Mouse (Mus musculus) adrenal gland, postnatal 10 days (tissue): ENCODE measurements around the gene Atp2b1. TPM values are rescaled to one million over a fixed set of nuclear protein-coding genes. Genes with fewer than 3 reads are reported as not detected.

Experiments used
- DNase-seq: peaks from one replicate; pipeline ENCODE4 v3.0.0; 2021; ENCODE audit warnings: mixed read lengths
- total RNA-seq, 2 experiments: library from RNA; stranded (reverse); gene quantifications; 2 replicates each; pipeline ENCODE4 v1.2.3; 2021

Gene Atp2b1
- total RNA-seq, 2 experiments from 2014 or later: 53.1 to 57.7 TPM

DNA sequence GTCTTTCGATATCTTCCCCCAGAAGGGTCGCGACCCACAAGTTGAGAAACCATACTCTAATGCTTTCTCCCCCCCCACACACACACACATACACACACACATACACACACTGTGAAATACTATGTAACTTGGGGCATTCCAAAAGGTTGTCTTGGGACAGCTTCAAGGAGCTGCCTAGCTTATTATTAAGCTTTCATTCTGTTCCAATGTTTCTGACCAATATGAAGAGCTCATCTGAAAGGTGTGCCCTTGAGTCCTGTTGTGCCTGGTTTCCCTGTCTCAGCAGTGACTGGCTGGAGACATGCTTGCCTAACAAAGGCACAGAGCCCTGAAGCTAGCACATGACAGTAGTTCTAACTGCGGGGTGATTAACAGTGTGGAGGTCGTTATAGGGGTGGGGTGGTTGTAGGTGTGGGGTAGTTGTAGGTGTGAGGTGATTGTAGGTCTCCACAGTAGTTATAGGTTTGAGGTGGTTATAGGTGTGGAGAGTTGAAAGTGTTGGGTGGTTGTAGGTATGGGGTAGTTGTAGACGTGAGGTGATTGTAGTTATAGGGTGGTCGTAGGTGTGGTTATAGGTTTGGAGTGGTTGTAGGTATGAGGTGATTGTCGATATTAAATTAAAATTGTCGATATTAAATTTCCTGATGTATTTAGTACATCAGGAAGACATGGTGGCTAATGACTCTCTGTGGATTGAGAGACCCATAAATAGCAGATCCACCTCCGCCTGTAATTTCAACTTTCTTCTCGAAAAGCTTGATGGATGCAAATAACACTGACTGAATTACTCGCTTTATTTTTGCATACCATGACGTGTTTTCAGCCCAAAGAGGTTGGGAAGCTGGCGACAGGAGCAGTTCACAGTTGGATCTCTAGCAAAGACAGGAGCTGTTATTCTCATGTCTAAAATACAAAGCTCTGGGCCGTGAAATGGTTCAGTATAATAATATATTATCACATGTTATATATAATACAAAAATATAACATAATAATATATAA, 119.9 kb downstream of the Atp2b1 start:
- DNase-seq: no peak

DNA sequence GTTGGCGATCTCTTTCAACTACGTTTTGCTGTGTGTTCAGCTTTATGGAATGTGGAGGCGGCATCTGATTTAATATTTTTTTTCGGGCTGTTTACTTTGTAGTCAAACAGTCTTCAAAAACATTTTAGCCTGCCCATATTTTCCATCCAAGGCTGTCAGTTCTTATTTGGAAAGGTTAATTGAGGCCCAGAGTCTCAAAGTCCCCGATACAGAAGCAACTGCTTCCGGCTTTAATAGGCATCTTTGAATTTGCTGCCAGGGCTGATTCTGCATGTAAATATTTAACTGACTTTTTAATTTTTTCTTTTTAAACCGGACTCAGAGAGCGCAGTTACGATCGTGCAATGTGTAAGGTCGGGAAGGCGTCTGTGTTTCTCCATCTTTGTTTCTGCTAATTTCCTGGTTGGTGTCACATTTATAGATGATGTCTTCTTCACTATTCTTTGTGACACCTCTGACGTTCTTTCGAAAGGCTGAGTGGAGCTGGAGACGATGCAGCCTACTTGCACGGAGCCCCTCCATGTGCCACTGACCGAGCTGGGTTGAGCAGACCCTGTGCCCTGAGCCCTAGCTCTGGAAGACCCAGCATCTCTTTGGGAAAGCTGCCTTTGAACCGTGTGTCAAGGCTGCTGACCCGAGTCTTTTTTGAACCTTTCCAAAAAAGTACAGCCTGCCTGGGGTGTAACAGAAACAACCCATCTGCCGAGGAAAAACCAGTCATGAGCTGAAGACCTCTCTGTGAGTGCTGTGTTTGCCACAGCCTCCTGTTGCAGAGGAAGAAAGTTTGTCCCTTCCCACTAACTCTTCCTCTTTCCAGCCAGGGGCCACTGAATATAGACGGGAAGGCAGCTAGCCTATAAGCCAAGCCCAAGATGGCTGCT, 123.2 kb downstream of the Atp2b1 start:
- DNase-seq: no peak

DNA sequence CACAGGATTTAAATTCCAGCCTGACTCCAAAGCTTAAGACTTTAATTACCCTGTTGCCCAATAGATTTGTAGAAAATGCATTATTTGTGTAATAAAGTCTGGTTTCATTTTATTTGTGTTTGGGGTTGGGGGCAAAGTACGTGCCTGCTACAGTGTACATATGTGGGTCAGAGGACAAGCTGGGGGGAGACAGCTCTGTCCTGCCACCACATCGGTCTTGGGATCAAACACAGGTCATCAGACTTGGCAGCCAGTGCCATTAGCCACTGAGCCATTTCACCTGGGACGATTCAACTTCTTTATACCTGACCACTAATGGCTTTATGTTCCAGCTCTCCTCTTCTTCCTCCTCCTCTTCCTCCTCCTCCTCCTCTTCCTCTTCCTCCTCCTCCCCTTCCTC, 124.7 kb downstream of the Atp2b1 start:
- no peak for DNase-seq

DNA sequence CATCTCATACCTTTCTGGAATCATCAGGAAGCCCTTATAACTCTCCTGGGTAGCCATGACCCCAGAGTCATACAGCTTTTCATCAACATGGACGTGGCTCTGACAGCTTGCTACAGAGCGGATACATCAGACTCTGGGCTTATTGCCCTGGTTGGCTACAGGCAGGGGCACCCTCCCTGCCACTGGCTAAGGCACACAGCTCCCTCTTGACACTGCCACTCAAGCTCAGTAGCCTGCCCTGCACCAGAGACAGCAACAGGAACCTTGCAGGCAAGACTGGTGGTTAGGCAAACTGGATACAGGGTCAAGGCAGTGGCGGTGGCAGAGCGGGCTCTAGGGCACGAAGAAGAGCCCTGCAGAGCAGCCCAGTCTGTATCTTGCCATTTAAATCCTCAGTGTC, 126.0 kb downstream of the Atp2b1 start:
- no peak for DNase-seq

DNA sequence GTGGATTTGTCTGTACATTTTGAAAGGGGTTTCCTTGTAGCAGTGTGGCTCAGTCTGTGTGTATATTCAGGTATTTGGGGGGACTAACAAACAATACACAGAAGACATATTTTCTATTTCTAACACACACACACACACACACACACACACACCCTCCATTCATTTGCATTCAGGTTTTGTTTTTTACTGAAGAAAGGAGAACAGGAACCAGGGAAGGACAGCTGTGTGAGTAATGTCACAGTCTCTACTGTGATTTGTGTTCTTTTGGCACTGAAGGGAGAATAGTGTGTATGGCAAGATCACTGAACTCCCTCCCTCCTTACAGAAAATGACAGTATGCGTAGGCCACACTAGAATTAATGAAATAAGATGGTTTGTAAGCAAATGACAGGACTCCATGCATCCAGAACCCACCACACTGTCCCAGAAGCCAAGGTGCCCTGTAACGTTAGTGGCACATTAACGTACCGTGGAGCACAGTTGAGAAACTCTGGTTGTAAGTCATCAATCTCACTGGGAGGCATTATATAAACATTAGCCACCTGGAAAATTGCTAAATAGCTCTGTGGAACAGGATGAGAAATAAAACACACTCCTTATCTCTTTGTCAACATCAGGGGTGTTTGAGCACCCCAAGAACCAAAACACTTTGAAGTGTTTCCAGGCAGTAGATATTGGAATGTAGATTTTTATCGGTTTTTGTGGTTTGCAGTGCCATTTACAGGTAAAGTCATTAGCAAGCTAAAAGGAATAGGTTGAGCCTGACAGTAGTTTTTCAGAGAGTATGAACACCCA, 132.7 kb downstream of the Atp2b1 start:
- no peak for DNase-seq

DNA sequence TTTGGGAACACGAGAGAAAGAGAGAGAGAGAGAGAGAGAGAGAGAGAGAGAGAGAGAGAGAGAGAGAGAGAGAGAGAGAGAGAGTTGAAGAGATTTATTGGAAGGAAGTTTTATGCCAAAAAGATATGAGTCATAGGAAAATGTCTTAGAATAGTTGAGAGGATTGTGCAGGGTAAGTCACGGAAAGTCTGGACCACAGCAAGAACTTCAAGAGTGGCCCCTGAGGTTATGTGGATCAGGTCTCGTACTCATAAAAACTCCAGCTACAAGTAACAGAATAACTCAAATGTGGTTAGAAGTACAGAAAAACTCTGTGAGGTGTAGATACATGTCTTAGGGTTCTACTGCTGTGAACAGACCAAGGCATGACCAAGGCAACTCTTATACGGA, 133.3 kb downstream of the Atp2b1 start:
- no peak for DNase-seq

DNA sequence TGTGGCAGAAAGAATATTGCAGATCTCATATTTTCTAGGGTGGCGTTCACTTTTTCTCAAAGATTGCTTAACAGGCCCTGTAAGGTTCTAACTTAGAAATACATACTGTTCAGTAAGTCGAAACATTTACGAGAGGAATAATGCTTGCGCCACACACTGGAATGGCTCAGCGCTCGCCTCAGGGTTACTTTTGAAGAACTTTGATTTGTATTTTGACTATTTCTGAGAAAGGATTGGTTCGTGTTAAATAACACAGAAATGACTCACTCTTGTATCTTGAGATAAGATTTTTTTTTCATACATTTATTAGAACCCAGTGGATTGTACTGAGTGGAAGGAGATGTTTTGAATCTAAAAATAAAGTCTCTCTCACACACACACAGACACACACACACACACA, 135.9 kb downstream of the Atp2b1 start:
- DNase-seq: no peak

DNA sequence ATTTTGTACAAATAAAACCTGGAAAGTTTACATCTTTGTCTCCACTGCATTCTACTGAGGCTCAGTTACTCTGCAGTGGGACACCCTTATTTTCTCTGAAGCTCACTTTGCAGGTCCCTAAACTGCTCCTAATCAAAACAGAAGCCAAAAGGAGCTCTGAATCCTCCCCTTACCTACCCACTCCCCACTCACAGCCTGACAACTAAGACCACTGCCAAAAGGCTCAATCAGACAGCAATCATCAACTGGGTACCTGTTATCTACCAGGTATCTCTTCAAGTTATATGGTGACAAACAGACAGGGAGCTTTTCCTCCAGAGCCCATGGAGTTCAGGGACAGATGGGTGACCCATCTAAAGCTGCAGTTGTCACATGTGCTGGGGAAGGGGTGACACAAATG, 138.9 kb downstream of the Atp2b1 start:
- DNase-seq: no peak

DNA sequence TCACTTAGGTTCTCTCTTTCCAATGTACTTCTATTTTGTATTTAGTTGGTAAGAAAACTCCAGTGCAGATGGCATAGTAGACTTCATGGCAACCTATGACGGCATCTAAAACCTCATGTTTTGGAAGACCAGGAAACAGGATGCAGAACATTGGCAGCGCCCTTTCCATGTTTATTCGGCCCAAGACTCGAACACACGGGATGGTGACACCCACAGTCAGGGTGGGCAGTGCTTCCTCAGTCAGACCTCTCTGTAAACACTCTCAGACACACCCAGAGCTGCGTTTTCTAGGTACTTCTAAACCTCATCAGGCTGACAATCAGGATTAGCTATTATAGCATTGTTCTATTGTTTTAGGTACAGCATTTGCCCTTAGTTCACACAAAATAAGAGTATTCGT, 146.4 kb downstream of the Atp2b1 start:
- DNase-seq: no peak

DNA sequence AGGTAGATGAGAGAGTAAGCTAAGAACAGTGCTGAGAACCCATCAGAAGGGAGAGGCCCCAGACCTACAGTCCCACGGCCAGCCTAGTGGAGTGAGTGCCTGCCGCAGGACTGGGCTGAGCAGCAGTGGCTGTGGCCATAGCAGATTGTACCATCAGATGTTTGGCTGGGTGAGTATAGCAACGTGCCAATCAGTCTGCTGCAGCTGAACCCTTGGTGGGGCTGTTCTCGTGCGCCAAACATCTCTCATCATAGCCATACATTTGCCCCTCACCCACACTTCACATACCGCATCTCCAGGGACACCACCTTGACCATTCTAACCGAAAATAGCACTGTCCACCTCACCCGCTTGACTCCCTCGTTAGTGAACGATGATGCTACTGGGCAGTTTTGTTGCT, 147.2 kb downstream of the Atp2b1 start:
- no peak for DNase-seq

DNA sequence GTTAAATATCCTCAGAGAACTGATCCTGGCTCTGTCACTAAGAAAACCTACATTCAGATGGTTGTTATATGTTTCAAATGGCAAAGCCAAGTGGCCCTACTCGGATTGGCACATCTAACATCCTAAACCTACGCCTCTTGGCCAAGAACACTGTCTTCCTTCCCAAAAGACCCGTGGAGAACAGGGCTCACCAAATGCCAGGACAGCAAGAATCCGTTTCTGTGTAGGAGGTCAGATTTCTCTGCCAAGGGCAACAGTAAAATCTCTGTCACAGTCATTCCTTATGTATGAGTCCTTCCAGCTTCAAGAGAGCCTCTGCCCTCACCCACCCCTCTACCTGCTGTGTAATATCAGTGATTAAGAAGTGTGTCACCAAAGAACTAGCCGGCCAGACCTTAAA, 148.3 kb downstream of the Atp2b1 start:
- peak; percentile 19 for DNase-seq

Other genes starting within 250 kb of the Atp2b1 start
- 10 to 100 TPM; 10.3 to 12.6 TPM for gene Poc1b, start 192.6 kb downstream of the Atp2b1 start, total RNA-seq
- gene Galnt4, start 193.8 kb downstream of the Atp2b1 start, total RNA-seq: 1 to 10 TPM; 7.1 to 7.5 TPM
- not detected for gene Phxr2, start 211.9 kb downstream of the Atp2b1 start, total RNA-seq